Comparison of ENCODE assay signal across 28 mouse cellular contexts in the genomic region with DNA sequence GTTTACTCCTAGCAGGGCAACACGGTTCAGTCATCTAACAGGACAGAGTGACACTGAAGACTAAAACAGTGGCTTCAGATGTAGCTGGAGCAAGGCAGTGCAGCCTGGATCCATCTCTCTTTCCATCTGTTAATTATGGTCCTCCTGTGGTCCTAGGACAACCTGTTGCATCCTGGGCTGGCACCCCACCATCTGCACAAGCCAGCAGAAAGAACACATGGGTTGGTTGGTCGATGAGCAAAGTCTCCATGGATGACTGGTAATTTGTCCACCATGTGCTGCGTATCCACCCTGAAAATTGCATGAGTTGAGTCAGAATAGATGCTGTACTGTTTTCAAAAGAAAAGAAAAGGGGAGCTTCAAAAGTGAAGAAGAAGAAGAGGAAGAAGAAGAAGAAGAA.
"Had no signal": no experiment of that assay in that cellular context is flagged by ENCODE, and none has a peak within 500 bp of the region (broad histone marks: within the 10 kb centered on the region; RNA-seq: fewer than 3 reads in every experiment).

No protein-coding gene starts in this region.

- H3K27ac ChIP-seq: gastrocnemius, adult 2 months; heart, adult 2 months; heart, embryonic 13.5 days; heart, embryonic 15.5 days; hindbrain, embryonic 10.5 days; hindbrain, embryonic 12.5 days; hindbrain, embryonic 14.5 days; layer of hippocampus, adult 2 months; left cerebral cortex, adult 2 months; limb, embryonic 10.5 days; limb, embryonic 12.5 days; liver, embryonic 13.5 days; liver, embryonic 15.5 days had no signal

- H3K4me3 ChIP-seq: gastrocnemius, adult 2 months; heart, adult 2 months; heart, embryonic 13.5 days; heart, embryonic 15.5 days; hindbrain, embryonic 10.5 days; hindbrain, embryonic 12.5 days; layer of hippocampus, adult 2 months; left cerebral cortex, adult 2 months; limb, embryonic 10.5 days; limb, embryonic 12.5 days; liver, embryonic 13.5 days; liver, embryonic 15.5 days had no signal

- DNase-seq: gastrocnemius, adult 2 months; gastrocnemius, postnatal 10 days; gastrocnemius, postnatal 25 days; heart, adult 2 months; heart, postnatal 14 days; heart, postnatal 4 days; kidney, adult 18-20 months; kidney, adult 8-10 months; kidney, postnatal 10 days; kidney, postnatal 25 days; kidney, postnatal 4 days; liver; liver, embryonic 13.5 days had no signal

- H3K9ac ChIP-seq: heart, embryonic 13.5 days; heart, embryonic 15.5 days; hindbrain, embryonic 12.5 days; hindbrain, embryonic 14.5 days; limb, embryonic 12.5 days; liver, embryonic 13.5 days; liver, embryonic 15.5 days had no signal

- H3K36me3 ChIP-seq: heart, embryonic 13.5 days; heart, embryonic 15.5 days; hindbrain, embryonic 10.5 days; hindbrain, embryonic 12.5 days; limb, embryonic 10.5 days; limb, embryonic 12.5 days; liver, embryonic 13.5 days; liver, embryonic 15.5 days had no signal

- H3K4me1 ChIP-seq: limb, embryonic 12.5 days; liver, embryonic 13.5 days; liver, embryonic 15.5 days had no signal

- H3K4me2 ChIP-seq: heart, embryonic 11.5 days; heart, embryonic 13.5 days; heart, embryonic 15.5 days; hindbrain, embryonic 12.5 days; hindbrain, embryonic 14.5 days; limb, embryonic 12.5 days; liver, embryonic 11.5 days; liver, embryonic 13.5 days; liver, embryonic 15.5 days had no signal

- ATAC-seq: hindbrain, embryonic 16.5 days; inflammation-experienced regulatory T-cells, adult 6 months; intestine, embryonic 16.5 days had no signal

- H3K27me3 ChIP-seq: heart, embryonic 13.5 days; heart, embryonic 15.5 days; hindbrain, embryonic 12.5 days; liver, embryonic 13.5 days; liver, embryonic 15.5 days had no signal

- H3K9me3 ChIP-seq: heart, embryonic 13.5 days; heart, embryonic 15.5 days; hindbrain, embryonic 10.5 days; hindbrain, embryonic 12.5 days; limb, embryonic 10.5 days; limb, embryonic 12.5 days; liver, embryonic 13.5 days; liver, embryonic 15.5 days had no signal
